Mouse (Mus musculus) hindbrain, embryonic 14.5 days (tissue): Measurements from ENCODE around the gene Trcg1. TPM values are rescaled to one million over a fixed set of nuclear protein-coding genes. Genes with fewer than 3 reads are reported as not detected.

ENCODE experiments used
- ATAC-seq: fragments of 200-750 bp; cut with Nextera tagmentation; 2 replicates; pipeline ENCODE4 v1.8.0; 2017; ENCODE audit warnings: moderate number of reproducible peaks, mild to moderate bottlenecking, moderate TSS enrichment, moderate library complexity; ENCODE audit not compliant: low FRiP score
- DNase-seq: peaks from one replicate; pipeline ENCODE4 v3.0.0-alpha.2; 2015; ENCODE audit warnings: low spot score
- H3K27ac ChIP-seq: fragments of 300-500 bp; sonication (generic); 2 replicates; pipeline ENCODE4 v1.5.1; 2014; ENCODE audit warnings: mild to moderate bottlenecking, moderate library complexity
- H3K27me3 ChIP-seq: fragments of 300-500 bp; sonication (generic); 2 replicates; pipeline ENCODE4 v1.6.1; 2014; ENCODE audit warnings: mild to moderate bottlenecking, low read length, mixed read lengths; ENCODE audit not compliant: control insufficient read depth, insufficient read depth
- H3K36me3 ChIP-seq: fragments of 300-500 bp; sonication (generic); replicated peaks from 2 replicates; pipeline ENCODE4 v1.6.1; 2014; ENCODE audit not compliant: control insufficient read depth, insufficient read depth
- H3K4me1 ChIP-seq: fragments of 300-500 bp; sonication (generic); replicated peaks from 2 replicates; pipeline ENCODE4 v1.6.1; 2014; ENCODE audit warnings: antibody characterized with exemption, low read length, mixed read lengths; ENCODE audit not compliant: control insufficient read depth, insufficient read depth
- H3K4me2 ChIP-seq: fragments of 300-500 bp; sonication (generic); replicated peaks from 2 replicates; pipeline ENCODE4 v1.6.1; 2014; ENCODE audit warnings: mild to moderate bottlenecking, moderate library complexity
- H3K4me3 ChIP-seq: fragments of 300-500 bp; sonication (generic); replicated peaks from 2 replicates; pipeline ENCODE4 v1.5.1; 2014; ENCODE audit warnings: mild to moderate bottlenecking, low read length
- H3K9ac ChIP-seq: fragments of 300-500 bp; sonication (generic); 2 replicates; pipeline ENCODE4 v1.6.1; 2014
- H3K9me3 ChIP-seq: fragments of 300-500 bp; sonication (generic); 2 replicates; pipeline ENCODE4 v1.6.1; 2016; ENCODE audit warnings: low read length; ENCODE audit not compliant: control insufficient read depth
- WGBS: fragments of 180-500 bp; shearing (Covaris S2); extraction: QIAGEN DNeasy Blood & Tissue Kit; methylation state at CpG from one replicate; pipeline ENCODE4 v1.1.7; 2014; 5-methylcytosine and 5-hydroxymethylcytosine counted together
- polyA plus RNA-seq: library from polyadenylated mRNA; unstranded; fragments of >200 nt; fragmentation: Nextera tagmentation; extraction: Ambion mirVana; gene quantifications from 2 replicates; pipeline ENCODE4 v1.2.1, GENCODE M21; 2014

Trcg1 gene
- polyA plus RNA-seq, 1 experiment from 2014 or later, result not detected

DNA sequence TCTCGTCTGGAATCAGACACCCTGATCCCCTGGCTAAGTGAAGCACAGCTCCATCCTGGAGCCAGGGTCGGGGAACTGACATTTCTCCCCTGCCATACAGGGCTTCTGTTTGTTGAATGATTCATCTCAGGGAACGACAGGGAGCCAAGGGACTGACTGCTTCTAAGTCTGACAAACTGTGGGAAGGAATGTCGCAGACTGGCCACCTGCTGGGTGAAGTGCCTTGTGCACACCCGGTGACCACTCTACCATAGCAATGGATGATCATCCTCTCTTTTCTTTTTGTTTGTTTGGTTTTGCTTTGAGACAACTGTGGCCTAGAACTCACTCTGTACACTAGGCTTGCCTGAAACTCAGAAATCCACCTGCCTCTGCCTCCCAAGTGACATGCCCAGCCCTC is 6.6 kb downstream of the Trcg1 start:
- ATAC-seq (no peak), DNase-seq (no peak)
- Histone ChIP-seq H3K4me2 (no peak overlapping the region), H3K9me3 (no peaks in the 10 kb centered on the region), H3K27ac (no peak overlapping the region), H3K36me3 (no peaks in the 10 kb centered on the region), H3K27me3 (no peaks in the 10 kb centered on the region), H3K4me1 (no peaks in the 10 kb centered on the region), H3K9ac (no peak overlapping the region), H3K4me3 (no peak overlapping the region)
- 27% methylated on average over 5 of the region's 5 CpGs for WGBS

DNA sequence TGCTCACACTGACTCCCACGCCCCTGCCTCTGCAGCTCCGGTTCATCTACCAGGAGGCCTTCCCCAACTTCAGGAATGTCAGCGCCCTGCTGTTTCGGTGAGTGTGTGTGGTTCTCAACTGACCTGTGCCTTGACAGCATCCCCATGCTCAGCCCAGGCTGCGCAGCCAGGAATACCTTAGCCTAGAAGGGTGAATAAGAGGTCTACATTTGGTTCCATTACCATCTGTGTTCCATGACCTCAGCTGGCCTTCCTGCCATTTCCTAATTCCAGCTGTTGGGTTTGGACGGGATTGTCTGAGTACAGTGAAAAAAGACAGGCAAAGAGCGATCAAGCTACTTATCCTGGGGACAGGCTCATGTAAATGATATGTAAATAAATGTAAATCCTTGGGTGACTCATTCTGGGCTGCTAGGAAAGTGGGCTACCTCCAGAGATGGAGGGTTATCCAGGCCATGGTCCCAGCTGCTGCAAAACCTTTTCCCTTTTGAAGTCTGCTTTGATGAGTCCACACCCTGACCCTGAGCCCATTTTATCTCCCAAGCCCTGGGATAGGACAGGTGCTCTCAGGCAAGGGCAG is 7.8 kb downstream of the Trcg1 start:
- Histone ChIP-seq H3K36me3 (no peaks in the 10 kb centered on the region), H3K27me3 (no peaks in the 10 kb centered on the region), H3K9me3 (no peaks in the 10 kb centered on the region), H3K27ac (no peak overlapping the region), H3K9ac (no peak overlapping the region), H3K4me2 (no peak overlapping the region), H3K4me1 (no peaks in the 10 kb centered on the region), H3K4me3 (no peak overlapping the region)
- DNase-seq (no peak), ATAC-seq (no peak)
- 35% methylated on average over 7 of the region's 7 CpGs for WGBS

DNA sequence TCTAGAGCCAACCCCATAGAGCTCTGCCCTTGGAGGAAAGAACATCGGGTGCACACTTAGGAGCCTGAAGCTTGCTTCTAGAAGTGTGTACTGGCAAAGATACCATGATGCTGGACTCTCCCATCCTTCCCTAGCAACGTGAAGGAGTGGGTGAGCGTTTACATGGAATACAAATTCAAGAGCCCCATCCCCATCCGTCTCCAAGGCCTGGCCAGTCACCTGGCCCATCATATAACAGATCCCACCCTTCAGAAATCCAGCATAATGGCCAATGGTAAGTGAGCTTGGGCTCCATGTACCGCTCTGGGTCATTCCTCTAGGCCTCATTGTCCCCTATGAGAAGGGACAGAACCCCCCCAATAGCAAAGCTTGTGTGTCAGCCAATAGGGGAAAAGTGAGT is 10.1 kb downstream of the Trcg1 start:
- Histone ChIP-seq H3K4me3 (no peak overlapping the region), H3K4me2 (no peak overlapping the region), H3K36me3 (no peaks in the 10 kb centered on the region), H3K9ac (no peak overlapping the region), H3K27ac (no peak overlapping the region), H3K9me3 (no peaks in the 10 kb centered on the region), H3K4me1 (no peaks in the 10 kb centered on the region), H3K27me3 (no peaks in the 10 kb centered on the region)
- no peak for ATAC-seq
- 90% methylated on average over 5 of the region's 5 CpGs for WGBS
- no peak for DNase-seq

DNA sequence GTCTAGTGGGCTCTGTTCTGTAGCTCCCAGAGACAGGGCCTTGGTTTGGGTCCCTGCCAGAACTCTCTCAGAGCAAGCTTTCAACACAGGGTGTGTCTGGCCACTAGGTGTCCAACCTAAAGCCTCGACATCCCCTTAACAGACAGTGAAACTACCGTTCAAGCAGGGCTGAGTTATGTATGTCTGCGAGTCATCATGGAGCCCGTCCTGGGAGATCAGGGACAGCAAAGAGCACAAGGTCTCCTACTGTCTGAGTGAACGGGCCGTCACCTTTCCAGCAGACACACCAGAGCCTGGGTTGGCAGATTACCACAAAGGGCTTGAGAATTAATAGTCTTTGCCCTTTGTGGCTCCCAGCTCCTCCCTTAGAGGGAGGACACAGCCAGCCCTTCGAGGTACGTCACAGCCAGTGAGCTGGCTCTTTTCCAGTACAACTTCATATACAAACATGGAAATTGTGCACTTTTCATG is 10.9 kb downstream of the Trcg1 start:
- H3K9ac ChIP-seq, result no peak overlapping the region
- H3K36me3 ChIP-seq, result no peaks in the 10 kb centered on the region
- H3K27me3 ChIP-seq, result no peaks in the 10 kb centered on the region
- no peaks in the 10 kb centered on the region for H3K9me3 ChIP-seq
- DNase-seq, result no peak
- no peak overlapping the region for H3K4me3 ChIP-seq
- H3K4me1 ChIP-seq, result no peaks in the 10 kb centered on the region
- no peak for ATAC-seq
- H3K27ac ChIP-seq, result no peak overlapping the region
- H3K4me2 ChIP-seq, result no peak overlapping the region
- 67% methylated on average over 8 of the region's 8 CpGs for WGBS

DNA sequence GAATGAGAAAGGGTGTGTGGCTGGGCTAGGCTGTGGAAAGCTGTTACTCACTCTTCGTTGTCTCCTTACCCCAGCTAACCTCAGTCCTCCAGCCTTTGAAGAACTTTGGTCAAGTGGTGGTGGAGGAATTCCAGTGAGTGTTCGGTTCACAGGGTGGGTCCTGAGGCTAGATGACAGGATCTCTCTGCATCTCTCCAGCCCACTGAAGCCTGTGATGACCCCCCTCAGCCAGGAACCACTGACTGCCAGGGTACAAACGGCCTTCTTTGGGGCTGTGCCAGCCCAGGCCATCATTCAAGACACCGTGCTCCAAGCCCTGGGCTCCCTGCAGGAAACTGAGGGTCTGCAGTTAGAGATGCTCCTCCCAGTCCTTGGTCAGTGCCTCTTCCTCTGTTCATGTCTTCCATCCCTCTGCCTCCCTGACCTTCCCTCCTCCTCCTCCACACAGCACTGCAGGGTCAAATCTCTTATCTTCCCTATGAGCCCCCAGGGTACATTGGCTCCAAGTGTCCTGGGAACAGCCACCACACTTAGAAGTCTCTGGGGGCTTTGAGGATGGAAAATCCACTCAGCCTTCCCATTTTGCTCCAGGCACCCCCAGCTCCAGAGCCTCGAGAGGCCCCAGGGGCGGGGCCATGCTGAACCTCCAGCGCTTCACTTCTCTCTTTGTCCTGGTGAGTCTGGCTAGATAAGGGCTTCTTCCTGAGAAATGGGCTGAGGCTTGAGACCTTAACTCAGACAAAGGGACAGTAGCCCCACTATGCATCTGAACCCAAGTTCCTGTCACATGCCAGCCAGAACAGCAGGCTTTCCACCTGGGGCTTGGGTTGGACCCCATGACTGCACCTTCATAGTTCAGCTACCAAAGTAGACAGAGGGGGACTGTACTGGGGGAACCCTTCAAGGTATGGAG is 11.9 kb downstream of the Trcg1 start:
- no peak for DNase-seq
- no peak for ATAC-seq
- Histone ChIP-seq H3K27me3 (no peaks in the 10 kb centered on the region), H3K4me2 (no peak overlapping the region), H3K4me1 (no peaks in the 10 kb centered on the region), H3K27ac (no peak overlapping the region), H3K9me3 (no peaks in the 10 kb centered on the region), H3K9ac (no peak overlapping the region), H3K4me3 (no peak overlapping the region), H3K36me3 (no peaks in the 10 kb centered on the region; the same call in 1 of the 2 replicates)
- 84% methylated on average over 7 of the region's 7 CpGs for WGBS

DNA sequence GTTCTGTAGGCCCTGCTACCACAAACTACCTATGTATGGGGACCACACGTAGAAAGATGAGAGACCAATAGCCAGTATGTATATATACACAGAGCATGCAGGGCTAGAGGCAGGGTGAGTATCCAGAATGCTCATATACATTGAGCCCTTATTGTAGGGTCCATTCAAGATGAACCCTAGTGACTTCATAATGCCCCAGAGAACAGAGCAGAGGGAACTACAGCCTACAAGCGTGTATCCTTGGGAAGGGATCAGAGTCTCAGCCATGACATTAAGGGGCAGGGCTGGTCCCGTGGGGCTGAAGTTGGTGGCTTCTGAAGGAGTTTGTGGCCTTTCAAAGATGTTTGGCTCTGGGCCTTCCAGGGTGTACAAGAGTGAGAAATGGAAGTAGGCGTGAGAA is 13.7 kb downstream of the Trcg1 start:
- H3K9ac ChIP-seq, result no peak overlapping the region
- no peak overlapping the region for H3K27ac ChIP-seq

DNA sequence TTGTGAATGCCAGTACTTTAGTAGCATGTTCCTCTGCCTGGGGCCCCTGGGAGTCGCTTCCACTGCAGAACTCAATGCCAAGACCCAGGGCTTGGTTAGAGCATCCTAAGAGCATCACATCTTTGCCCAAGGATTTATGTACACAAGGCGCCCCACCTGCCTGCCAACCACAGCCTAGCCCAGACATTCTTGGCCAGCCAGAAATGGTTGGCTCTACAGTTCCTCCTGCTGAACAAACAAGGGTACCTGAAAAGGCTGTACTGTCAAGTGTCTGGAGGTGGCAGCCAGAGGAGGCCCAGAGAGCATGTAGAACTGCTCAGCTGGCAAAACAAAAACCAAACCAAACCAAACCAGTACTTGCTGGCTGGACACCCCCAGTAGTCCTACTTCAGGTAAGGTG is 14.8 kb downstream of the Trcg1 start:
- WGBS, result 97% methylated on average over 2 of the region's 2 CpGs
- ATAC-seq (no peak), DNase-seq (no peak)
- H3K4me1 ChIP-seq, result no peaks in the 10 kb centered on the region
- H3K27me3 ChIP-seq, result no peaks in the 10 kb centered on the region
- no peak overlapping the region for H3K27ac ChIP-seq
- no peaks in the 10 kb centered on the region; the same call in 1 of the 2 replicates for H3K36me3 ChIP-seq
- H3K9me3 ChIP-seq, result no peaks in the 10 kb centered on the region
- no peak overlapping the region for H3K9ac ChIP-seq
- no peak overlapping the region for H3K4me3 ChIP-seq
- H3K4me2 ChIP-seq, result no peak overlapping the region

More for the DNA sequence above, 13.7 kb downstream of the Trcg1 start:
- Histone ChIP-seq H3K9me3 (no peaks in the 10 kb centered on the region), H3K4me1 (no peaks in the 10 kb centered on the region), H3K36me3 (no peaks in the 10 kb centered on the region; the same call in 1 of the 2 replicates), H3K4me3 (no peak overlapping the region), H3K4me2 (no peak overlapping the region), H3K27me3 (no peaks in the 10 kb centered on the region)
- WGBS, result 92% methylated on average over 4 of the region's 4 CpGs
- ATAC-seq (no peak), DNase-seq (no peak)

DNA sequence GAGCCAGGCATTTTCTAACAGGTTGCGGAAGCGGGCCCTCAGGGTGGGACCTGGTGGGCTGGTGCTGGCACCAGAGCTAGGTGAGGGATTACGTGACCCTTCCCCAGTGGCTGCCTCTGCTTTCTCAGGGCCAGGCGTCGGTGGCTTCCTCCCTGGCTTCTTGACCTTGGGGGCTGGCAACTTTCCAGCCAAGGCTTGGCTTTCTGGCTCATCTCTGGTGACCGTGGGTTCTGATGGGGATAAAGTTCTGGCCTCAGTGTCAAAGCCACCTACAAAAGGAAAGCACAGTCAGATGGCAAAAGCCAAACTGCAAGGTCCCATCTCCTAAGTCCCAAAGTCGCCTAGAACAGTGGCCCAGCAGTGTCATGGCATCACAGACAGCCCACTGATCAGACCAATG is 17.7 kb downstream of the Trcg1 start:
- ATAC-seq, result no peak
- no peaks in the 10 kb centered on the region for H3K27me3 ChIP-seq
- 95% methylated on average over 7 of the region's 7 CpGs for WGBS

DNA sequence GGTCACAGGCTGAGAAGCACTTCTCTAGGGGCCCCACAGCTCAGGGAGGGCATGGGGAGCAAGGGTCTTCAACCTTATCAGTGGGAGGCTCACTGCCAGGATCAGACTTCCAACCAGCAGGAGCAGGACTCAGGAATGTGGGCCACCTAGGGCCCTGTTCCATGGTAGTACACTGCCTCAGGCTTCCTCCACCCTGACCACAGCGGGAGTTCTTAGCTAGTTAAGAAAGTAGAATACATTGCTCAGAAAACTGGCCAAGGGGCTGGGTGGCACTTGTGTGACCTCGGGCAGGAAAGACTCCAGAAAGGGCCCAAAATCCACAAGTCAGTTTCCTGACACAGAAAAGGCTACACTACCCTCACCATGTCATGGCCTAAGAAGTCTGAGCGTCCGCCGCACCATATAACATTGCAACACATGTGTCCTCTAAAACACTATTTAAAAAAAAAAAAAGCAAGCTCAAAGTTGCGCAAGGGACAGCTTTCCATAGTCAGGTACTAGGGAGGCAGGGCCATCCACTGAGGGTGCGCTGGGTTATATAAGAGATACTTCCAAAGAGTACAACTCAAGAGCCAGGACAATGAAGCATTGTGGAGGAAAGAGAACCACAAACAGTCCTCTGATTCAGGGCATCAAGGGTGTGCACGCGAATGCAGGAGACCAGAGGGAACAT is 18.6 kb downstream of the Trcg1 start:
- Histone ChIP-seq H3K4me2 (no peak overlapping the region), H3K36me3 (no peaks in the 10 kb centered on the region; the same call in 1 of the 2 replicates), H3K9me3 (no peaks in the 10 kb centered on the region), H3K4me3 (no peak overlapping the region), H3K27me3 (no peaks in the 10 kb centered on the region), H3K27ac (no peak overlapping the region), H3K4me1 (no peaks in the 10 kb centered on the region), H3K9ac (no peak overlapping the region)
- DNase-seq, result no peak
- ATAC-seq, result no peak
- 87% methylated on average over 9 of the region's 9 CpGs for WGBS

More for the DNA sequence above, 17.7 kb downstream of the Trcg1 start:
- Histone ChIP-seq H3K9me3 (no peaks in the 10 kb centered on the region), H3K27ac (no peak overlapping the region), H3K4me2 (no peak overlapping the region), H3K4me1 (no peaks in the 10 kb centered on the region), H3K9ac (no peak overlapping the region), H3K4me3 (no peak overlapping the region), H3K36me3 (no peaks in the 10 kb centered on the region; the same call in 1 of the 2 replicates)
- DNase-seq, result no peak
